Mouse (Mus musculus) testis, adult 2 months (tissue): ENCODE data around the gene Fer1l4. TPM values are rescaled to one million over a fixed set of nuclear protein-coding genes. Genes with fewer than 3 reads are reported as not detected.

Source experiments
- H3K27ac ChIP-seq: fragments of 200-500 bp; 2 replicates; pipeline ENCODE4 v1.5.1; 2012; ENCODE audit warnings: low read depth, low read length; ENCODE audit not compliant: control insufficient read depth, insufficient read depth
- H3K27me3 ChIP-seq: fragments of 200-500 bp; 2 replicates; pipeline ENCODE4 v1.6.1; 2012; ENCODE audit warnings: mild to moderate bottlenecking, low read length, moderate library complexity; ENCODE audit not compliant: control insufficient read depth, insufficient read depth
- H3K36me3 ChIP-seq: fragments of 200-500 bp; 2 replicates; pipeline ENCODE4 v1.6.1; 2012; ENCODE audit warnings: mild to moderate bottlenecking, low read length; ENCODE audit not compliant: control insufficient read depth, insufficient read depth
- H3K4me1 ChIP-seq: fragments of 200-500 bp; 2 replicates; pipeline ENCODE4 v1.6.1; 2012; ENCODE audit warnings: low read length; ENCODE audit not compliant: control insufficient read depth, insufficient read depth
- H3K4me3 ChIP-seq: fragments of 200-500 bp; 2 replicates; pipeline ENCODE4 v1.5.1; 2012; ENCODE audit warnings: low read depth, mild to moderate bottlenecking, low read length, moderate library complexity, mixed read lengths; ENCODE audit not compliant: control insufficient read depth
- CTCF ChIP-seq: fragments of 200-500 bp; IDR thresholded peaks from 2 replicates; pipeline ENCODE4 v1.5.1; 2012; ENCODE audit warnings: low read depth, mild to moderate bottlenecking, inconsistent platforms, low read length, moderate library complexity; ENCODE audit not compliant: control insufficient read depth, insufficient read depth, insufficient replicate concordance
- POLR2A ChIP-seq: fragments of 200-500 bp; IDR thresholded peaks from 2 replicates; pipeline ENCODE4 v1.6.1; 2012; ENCODE audit warnings: low read depth, mild to moderate bottlenecking, inconsistent platforms, low read length, moderate library complexity; ENCODE audit not compliant: control insufficient read depth
- polyA plus RNA-seq: library from polyadenylated mRNA; depleted of rRNA; stranded (reverse); fragments of >200 nt; gene quantifications from 2 replicates; pipeline ENCODE4 v1.2.3, GENCODE M21; 2012

Gene Fer1l4
- polyA plus RNA-seq, 1 experiment = 2.7 TPM

GRCm38 (mm10) chr2:156018106-156018505 lies 34.6 kb downstream of the Fer1l4 start:
- Histone ChIP-seq H3K36me3 (no peaks in the 10 kb centered on the region; the same call in none of the 2 replicates), H3K27me3 (no peaks in the 10 kb centered on the region), H3K4me1 (no peaks in the 10 kb centered on the region; the same call in 1 of the 2 replicates), H3K27ac (no peak overlapping the region), H3K4me3 (no peak overlapping the region)
- TF ChIP-seq POLR2A = no peak
- TF ChIP-seq CTCF = no peak

GRCm38 (mm10) chr2:156007888-156008532 lies 44.7 kb downstream of the Fer1l4 start, which contains the start of the genes 6430550D23Rik and Ergic3:
Gene 6430550D23Rik (minus strand): TSS chr2:156007977.
Gene Ergic3 (plus strand): TSS chr2:156008045.
- Histone ChIP-seq H3K36me3 (peaks cover 2% of the 10 kb centered on the region), H3K27ac (peak within 1 kb of the TSS; percentile 85), H3K4me1 (peaks cover 6% of the 10 kb centered on the region), H3K27me3 (no peaks in the 10 kb centered on the region), H3K4me3 (peak within 1 kb of the TSS; percentile 97)
- peak; percentile 85 for TF ChIP-seq POLR2A
- no peak for TF ChIP-seq CTCF

DNA sequence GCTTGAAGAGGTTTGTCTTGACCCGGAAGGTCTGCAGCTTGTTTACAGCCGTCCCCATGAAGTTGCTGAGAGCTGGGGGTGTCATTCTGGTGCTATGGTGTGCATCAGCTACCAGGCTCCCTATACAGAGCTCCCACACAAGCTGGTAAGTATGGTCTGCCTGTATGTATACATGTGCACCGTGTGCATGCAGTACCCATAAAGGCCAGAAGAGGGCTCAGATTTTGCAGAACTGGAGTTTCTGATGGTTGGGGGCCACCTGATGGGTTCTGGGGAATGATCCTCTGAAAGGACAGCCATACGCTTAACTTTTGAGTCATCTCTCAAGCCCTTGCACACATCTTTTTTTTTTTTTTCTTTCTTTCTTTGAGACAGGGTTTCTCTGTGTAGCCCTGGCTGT lies 47.4 kb downstream of the Fer1l4 start:
- Histone ChIP-seq H3K4me3 (no peak overlapping the region), H3K4me1 (peaks cover 6% of the 10 kb centered on the region), H3K36me3 (no peaks in the 10 kb centered on the region), H3K27ac (no peak overlapping the region), H3K27me3 (no peaks in the 10 kb centered on the region)
- TF ChIP-seq POLR2A (no peak), CTCF (peak; percentile 10; the same call in 1 of the 2 replicates)

DNA sequence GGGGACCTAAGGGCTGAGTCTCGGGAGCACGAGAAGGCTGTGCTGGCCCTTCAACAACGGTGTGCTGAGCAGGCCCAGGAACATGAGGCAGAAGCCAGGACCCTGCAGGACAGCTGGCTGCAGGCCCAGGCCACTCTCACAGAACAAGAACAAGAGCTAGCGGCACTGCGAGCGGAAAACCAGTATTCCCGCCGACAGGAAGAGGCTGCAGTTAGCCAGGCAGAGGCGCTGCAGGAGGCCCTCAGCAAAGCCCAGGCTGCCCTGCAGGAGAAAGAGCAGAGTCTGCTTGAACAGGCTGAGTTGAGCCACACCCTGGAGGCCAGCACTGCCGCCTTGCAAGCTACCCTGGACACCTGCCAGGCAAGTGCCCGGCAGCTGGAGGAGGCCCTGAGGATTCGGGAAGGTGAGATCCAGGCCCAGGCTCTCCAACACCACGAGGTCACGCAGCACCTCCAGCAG lies 60.9 kb downstream of the Fer1l4 start:
- no peak overlapping the region for H3K27ac ChIP-seq
- TF ChIP-seq POLR2A = no peak
- no peaks in the 10 kb centered on the region for H3K4me1 ChIP-seq
- no peaks in the 10 kb centered on the region for H3K36me3 ChIP-seq
- H3K4me3 ChIP-seq = no peak overlapping the region
- no peaks in the 10 kb centered on the region for H3K27me3 ChIP-seq

DNA sequence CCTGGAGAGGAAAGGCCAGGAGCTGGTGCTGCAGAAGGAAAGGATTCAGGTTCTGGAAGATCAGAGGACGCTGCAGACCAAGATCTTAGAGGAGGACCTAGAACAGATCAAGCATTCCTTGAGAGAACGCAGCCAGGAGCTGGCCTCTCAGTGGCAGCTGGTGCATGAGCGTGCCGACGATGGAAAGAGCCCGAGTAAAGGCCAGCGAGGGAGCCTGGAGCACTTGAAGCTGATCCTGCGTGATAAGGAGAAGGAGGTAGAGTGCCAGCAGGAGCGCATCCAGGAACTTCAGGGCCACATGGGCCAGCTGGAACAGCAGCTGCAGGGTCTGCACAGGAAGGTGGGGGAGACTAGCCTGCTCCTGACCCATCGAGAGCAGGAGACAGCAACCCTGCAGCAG lies 61.6 kb downstream of the Fer1l4 start:
- Histone ChIP-seq H3K27ac (no peak overlapping the region), H3K36me3 (no peaks in the 10 kb centered on the region), H3K27me3 (no peaks in the 10 kb centered on the region), H3K4me3 (no peak overlapping the region), H3K4me1 (no peaks in the 10 kb centered on the region)
- TF ChIP-seq POLR2A = no peak
- no peak for TF ChIP-seq CTCF

DNA sequence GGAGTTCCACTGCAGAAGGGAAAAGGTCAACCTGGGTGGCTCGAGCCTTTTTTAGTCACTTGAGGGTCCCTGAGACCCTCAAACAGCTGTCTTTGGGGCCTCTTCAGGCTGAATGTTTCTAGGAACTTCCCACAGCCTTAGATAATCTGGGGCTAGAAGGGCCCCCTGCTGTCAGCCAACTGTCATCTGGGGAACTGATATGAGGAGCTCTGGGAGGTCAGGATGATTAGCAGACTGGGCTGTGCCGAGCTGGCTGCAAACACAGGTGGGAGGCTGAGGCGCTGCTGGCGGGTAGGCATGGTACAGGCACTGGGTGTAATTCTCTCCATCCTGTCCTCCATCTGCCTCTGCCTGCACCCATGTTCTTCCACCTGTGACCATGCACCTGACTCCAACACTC lies 63.7 kb downstream of the Fer1l4 start:
- Histone ChIP-seq H3K36me3 (peaks cover 5% of the 10 kb centered on the region; the same call in 1 of the 2 replicates), H3K27me3 (no peaks in the 10 kb centered on the region), H3K27ac (no peak overlapping the region), H3K4me3 (no peak overlapping the region), H3K4me1 (no peaks in the 10 kb centered on the region)
- TF ChIP-seq POLR2A (no peak), CTCF (no peak)

- H3K4me3 ChIP-seq = no peak overlapping the region
- peaks cover 7% of the 10 kb centered on the region for H3K36me3 ChIP-seq
- H3K27me3 ChIP-seq = no peaks in the 10 kb centered on the region
- H3K4me1 ChIP-seq = no peaks in the 10 kb centered on the region
- TF ChIP-seq CTCF (no peak), POLR2A (no peak)
- H3K27ac ChIP-seq = no peak overlapping the region
These were observed 65.6 kb downstream of the Fer1l4 start for GRCm38 (mm10) chr2:155987131-155987530.

- no peak overlapping the region for H3K27ac ChIP-seq
- no peaks in the 10 kb centered on the region for H3K4me1 ChIP-seq
- H3K4me3 ChIP-seq = no peak overlapping the region
- TF ChIP-seq POLR2A (no peak), CTCF (no peak)
- H3K36me3 ChIP-seq = peaks cover 8% of the 10 kb centered on the region
- H3K27me3 ChIP-seq = no peaks in the 10 kb centered on the region
These were observed 67.0 kb downstream of the Fer1l4 start for GRCm38 (mm10) chr2:155985776-155986175.
